Mouse (Mus musculus) thymus, postnatal 10 days (tissue): ENCODE measurements around the gene Nell2.
"Not testable (repeated sequence)": the region's sequence is repeated elsewhere in the genome, so short reads cannot be mapped to it uniquely, and the experiment has no call there.

ENCODE experiments used
- DNase-seq, 2 experiments: peaks; one replicate each; pipeline ENCODE4 v3.0.0; 2021; ENCODE audit warnings: low spot score in 2 of 2

Nell2 gene

GRCm38 (mm10) chr15:95237021-95237420 lies 291.3 kb downstream of the Nell2 start:
- not testable (repeated sequence) for DNase-seq

- no peak for DNase-seq
These were observed 291.9 kb downstream of the Nell2 start for GRCm38 (mm10) chr15:95236509-95236908.

- DNase-seq = no peak
These were observed 297.2 kb downstream of the Nell2 start for GRCm38 (mm10) chr15:95231171-95231570.

DNA sequence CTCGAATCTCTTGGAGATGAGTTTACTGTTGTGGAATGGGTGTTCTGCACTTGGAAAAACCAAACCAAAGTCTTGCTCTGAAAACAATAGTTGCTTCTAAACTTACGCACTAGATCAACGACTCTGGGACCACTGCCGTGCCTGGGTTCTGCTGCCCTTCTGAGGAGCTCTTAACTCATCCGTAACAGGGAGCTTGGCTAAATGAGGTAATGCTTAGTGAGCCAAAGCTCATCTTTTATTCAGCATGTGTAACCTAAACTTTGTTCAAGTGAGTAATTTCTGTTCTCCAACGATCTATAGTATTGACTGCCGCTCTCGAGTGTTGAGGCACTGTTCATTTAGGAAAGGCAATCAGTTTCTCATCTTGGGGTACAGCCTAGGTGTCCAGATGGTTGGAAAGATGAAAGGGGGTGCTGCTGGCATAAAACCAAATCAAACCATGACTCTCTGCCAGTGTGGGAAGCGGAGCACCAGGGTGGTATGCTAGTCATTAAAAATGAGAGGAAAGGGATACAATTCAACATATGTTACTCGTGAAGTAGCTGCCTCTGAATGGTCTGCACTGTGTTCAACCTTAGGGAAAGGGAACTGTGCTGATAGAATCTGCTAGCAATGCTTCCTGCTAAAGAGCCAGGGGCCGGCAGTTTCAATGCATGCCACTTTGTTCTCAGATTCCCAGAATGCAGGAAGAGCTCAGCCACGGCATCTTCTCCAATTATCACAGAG lies 311.6 kb downstream of the Nell2 start:
- DNase-seq = no peak

DNA sequence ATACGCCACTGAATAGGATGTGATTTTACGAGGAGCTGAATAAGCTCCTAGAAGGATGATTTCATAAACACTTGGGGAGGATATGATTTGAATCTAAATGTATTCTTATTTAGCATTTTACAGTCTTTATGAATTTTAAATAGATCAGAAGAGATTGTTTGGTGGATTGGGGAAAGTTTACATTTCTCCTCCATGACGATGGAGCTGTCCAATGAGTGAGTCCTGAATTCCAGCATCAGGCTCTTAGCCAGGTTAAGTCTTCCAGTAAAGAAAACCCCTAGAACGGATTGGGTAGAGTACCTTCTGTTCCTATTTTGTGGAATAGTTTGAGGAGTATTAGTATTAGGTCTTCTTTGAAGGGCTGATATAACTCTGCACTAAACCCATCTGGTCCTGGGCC lies 317.8 kb downstream of the Nell2 start:
- no peak for DNase-seq

- DNase-seq = no peak
These were observed 319.2 kb downstream of the Nell2 start for GRCm38 (mm10) chr15:95209186-95209585.

GRCm38 (mm10) chr15:95193661-95194280 lies 334.6 kb downstream of the Nell2 start:
- DNase-seq = no peak

DNA sequence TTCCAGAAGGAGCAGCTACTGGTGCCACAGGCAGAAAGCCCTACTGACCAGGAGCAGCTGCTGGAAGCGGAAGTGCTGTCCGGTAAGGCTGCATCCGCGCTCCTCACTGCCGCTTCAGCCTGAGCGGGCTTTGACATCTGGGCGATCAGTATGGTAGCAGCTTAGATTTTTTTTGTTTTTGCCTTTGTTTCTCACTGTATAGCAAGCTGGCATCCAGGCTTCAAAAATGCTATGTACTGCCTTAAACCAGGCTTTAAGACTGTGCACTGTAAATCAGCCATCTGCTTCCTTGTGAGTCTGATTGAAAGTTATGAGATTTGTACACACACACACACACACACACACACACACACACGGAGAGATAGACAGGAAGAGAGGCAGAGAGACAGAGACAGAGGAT lies 335.4 kb downstream of the Nell2 start:
- DNase-seq = no peak

DNA sequence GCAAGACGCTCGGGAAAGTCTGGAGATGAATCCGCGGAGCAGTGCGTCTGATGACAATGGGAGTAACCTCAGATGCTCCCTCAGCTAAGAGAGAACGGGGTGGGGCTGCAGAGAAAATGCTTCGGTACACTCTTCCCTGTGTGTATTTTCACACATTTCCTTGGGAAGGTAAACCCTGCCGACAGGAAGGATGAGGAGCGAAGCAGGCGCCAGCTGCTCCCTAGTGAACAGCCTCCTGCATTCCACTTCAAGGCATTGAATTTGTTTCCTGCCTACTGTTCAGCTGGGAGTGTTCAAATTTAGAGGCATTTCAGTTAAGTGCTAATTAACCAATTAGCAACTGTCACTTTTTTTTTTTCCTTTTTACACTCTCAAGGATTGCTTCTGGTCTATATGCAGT lies 342.1 kb downstream of the Nell2 start:
- no peak for DNase-seq

DNA sequence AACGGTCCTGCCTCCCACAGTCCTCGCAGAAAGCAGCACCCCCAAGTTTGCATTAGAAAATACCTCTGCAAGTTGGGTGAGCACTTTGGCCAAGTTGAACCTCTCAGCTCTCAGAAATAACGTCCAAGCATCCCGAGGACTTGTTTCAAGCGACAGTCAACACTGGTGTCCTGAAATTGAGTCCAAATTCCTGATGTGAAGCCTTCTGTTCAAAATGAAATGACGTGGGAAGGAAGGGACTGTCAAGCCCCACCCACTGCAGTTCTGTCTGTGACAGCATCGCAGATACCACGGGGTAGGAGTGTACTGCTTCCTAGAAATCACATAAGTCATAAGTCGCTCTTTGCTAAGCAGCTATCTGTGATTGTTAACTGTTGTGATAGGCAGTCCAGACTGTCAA lies 342.9 kb downstream of the Nell2 start:
- DNase-seq = no peak

GRCm38 (mm10) chr15:95183450-95183849 lies 344.9 kb downstream of the Nell2 start:
- DNase-seq = no peak

DNA sequence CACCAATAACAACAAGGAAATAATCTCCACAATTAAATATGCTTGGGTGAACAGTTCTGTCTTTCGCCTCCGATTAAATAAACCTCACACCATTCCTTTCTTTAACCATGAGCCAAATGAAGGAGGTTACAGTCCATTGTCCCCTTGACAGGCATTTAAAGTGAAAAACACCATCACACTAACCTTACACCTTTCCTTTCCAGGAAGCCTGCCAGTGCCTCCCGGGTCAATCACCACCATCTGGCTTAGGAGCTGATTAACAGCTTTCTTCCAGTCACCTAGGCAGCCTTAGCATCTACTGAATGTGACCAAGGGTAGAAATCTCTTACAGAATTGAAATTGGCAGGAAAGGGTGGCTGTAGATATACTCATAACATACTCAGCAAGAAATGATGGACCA lies 371.5 kb downstream of the Nell2 start:
- DNase-seq = no peak

DNA sequence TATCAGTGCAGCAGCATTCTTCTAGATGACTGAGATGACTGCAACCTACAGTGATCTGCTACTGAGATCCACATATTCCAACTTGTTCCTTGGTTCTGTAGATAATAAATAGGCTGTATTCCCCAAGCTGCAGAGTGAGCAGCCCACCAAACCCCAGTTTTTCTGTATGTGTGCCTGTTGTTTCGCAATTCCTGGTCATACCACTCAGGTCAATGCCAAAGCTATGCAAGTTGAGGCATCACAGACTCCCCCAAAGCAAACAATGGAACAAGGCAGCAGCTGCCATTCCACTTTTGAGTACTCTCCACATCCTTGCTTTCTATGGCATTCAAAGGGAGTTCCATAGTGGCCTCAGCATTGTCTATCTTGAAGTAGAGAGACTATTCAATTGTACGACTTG lies 383.2 kb downstream of the Nell2 start:
- DNase-seq = no peak

DNA sequence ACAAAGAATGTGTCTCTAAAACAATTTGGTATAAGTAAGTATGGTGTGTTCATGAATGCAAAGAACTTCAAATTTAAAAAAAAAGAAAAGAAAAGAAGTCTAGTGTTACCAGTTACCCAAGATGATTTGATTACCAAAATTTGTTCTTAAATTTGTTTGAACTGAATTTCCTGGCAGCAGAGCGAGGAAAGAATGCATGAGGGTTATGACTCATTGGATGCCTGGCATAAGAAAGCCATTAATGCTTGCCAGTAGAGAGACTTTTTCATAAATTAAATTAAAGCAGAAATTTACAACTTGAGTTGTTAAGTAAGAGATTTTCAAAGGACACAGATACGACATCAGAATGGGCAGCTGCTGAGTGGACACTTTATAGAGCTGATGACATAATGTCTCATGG lies 384.2 kb downstream of the Nell2 start:
- no peak for DNase-seq

DNA sequence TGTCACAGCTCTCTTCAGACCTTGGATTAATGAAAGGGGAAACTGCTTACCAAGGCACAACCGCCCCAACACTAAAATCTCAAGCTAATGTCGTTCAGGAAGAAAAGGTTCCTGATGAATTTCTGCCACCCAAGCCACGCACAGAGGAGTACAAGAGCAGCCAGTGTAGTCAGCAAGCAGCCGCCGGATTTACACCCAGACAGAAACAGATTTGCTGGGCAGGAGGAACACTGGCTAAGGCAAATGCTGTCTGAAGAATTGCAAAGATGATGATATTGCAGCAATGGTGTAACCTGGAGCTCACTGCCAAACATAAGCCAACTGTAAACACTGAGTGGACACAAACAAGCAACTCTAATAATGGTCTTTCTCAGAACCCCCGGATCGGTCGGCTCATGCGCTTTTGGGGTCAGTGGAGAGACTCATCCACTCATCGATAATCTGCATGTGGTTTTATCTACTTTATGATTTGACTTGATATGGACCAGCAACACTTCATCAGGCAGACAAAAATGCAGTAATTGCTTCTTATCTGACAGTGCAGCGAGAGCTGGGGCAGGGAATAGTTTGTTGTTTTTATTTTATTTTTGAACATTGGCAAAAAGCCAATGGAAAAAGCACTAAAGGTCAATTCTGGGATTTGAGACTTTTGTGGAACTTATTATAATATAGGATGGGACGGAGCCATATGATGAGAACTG lies 389.5 kb downstream of the Nell2 start:
- DNase-seq = no peak

DNA sequence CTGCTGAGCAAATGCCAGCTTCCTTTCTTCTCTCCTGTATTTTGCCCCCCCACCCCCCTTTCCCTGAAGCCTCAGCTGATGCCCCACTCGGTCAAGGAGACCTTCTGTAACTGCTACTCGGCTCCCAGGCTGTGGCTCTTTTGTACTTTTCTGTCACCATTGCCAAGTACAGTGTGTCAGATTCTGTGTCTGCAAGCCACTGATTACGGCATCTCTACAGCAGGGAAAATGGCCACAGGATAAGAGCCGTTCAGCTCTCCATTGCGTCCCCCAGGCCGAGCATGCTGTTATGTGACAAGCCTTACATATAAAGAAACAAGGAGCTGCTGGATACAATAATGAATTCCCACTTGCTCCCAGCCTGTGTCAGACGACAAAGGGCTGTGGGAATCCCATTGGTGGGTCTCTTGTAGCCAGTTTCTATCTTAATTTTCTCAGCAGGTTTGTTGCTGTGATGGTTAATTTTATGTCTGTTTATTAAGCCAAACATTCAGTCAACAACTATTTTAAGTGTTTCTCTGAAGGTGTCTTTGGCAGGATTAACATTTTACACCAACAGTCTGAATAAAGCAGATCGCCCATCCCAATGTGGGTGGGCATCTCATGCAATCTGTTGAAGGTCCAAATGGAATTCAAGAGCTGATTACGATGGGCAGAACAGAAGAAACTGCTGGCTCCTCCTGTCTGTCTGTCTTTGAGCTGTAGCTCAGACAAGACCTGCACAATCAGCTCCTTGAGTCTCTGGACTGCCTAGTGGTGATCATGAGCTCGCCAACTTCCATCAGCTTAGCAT lies 391.1 kb downstream of the Nell2 start:
- DNase-seq = no peak

- DNase-seq = no peak
These were observed 392.3 kb downstream of the Nell2 start for GRCm38 (mm10) chr15:95135926-95136609.

- no peak for DNase-seq
These were observed 397.0 kb downstream of the Nell2 start for GRCm38 (mm10) chr15:95131401-95131800.

DNA sequence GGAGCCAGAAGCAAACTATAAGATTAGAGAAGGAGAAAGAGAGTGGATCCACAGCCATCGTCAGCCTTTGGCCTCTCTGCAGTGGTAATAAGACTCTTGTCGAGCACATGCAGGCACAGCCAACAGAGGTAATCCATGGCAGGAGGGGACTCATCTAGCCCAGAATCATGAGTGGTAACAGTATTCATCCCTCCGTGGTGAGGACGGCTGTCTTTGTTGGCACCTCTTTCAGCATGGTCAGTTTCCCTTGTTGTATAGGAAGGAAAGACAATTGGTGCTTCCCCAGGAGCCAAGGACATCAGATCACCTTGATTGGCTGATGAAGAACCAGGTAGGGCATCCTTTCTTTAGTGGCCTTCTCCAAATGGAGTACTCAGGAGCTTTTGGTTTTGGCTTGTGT lies 419.7 kb downstream of the Nell2 start:
- DNase-seq = no peak

GRCm38 (mm10) chr15:95107246-95107809 lies 421.0 kb downstream of the Nell2 start:
- no peak for DNase-seq

- no peak for DNase-seq
These were observed 426.8 kb downstream of the Nell2 start for GRCm38 (mm10) chr15:95101522-95101921.
